Mouse (Mus musculus): ENCODE measurements around the gene Zbtb20. TPM values are rescaled to one million over a fixed set of nuclear protein-coding genes. Genes with fewer than 3 reads are reported as not detected.

The Zbtb20 gene
- polyA plus RNA-seq, 1 experiment from 2014 or later, result 15.4 TPM

DNA sequence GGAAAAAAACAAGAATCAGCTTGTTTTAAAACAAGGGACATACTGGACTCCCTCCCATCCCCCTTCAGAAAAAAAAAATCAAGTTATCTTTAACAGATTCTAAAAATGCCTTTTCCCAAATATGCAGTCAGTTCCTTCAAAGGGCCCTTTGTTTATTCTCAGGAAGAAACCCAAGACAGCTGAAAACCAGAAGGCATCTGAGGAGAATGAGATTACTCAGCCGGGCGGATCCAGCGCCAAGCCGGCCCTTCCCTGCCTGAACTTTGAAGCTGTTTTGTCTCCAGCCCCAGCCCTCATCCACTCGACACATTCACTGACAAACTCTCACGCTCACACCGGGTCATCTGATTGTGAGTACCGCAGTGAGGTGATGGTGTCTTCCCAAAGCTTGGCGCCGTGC lies 701.7 kb downstream of the Zbtb20 start:
- no peak for ATAC-seq (replicated peaks; ENCODE audit: insufficient number of reproducible peaks, low FRiP score, low TSS enrichment, low read depth)
- no peak overlapping the region; the same call in 1 of the 2 replicates for H3K27ac ChIP-seq (replicated peaks; ENCODE audit: low read depth, low read length)
- H3K9me3 ChIP-seq (replicated peaks; ENCODE audit: control insufficient read depth, low read length), result no peaks in the 10 kb centered on the region
- no peak overlapping the region for H3K4me3 ChIP-seq (ENCODE audit: low read depth, low read length)
- no peak overlapping the region for H3K9ac ChIP-seq (replicated peaks; ENCODE audit: low read length)
- no peak overlapping the region for H3K4me2 ChIP-seq (ENCODE audit: low read depth, low read length)
- DNase-seq (ENCODE audit: low spot score), result peak; percentile 61
- no peaks in the 10 kb centered on the region for H3K27me3 ChIP-seq (ENCODE audit: control insufficient read depth, insufficient read depth, low read length)
- H3K36me3 ChIP-seq (replicated peaks; ENCODE audit: control insufficient read depth, insufficient read depth, low read depth, low read length), result no peaks in the 10 kb centered on the region
- WGBS, result 9% methylated on average over 10 of the region's 10 CpGs
- peaks cover 3% of the 10 kb centered on the region; the same call in 1 of the 2 replicates for H3K4me1 ChIP-seq (ENCODE audit: control insufficient read depth, insufficient read depth, low read length)

- WGBS, result 43% methylated on average over 5 of the region's 5 CpGs
- Histone ChIP-seq H3K9me3 (replicated peaks; ENCODE audit: control insufficient read depth, low read length) (no peaks in the 10 kb centered on the region), H3K36me3 (replicated peaks; ENCODE audit: control insufficient read depth, insufficient read depth, low read depth, low read length) (no peaks in the 10 kb centered on the region), H3K4me2 (ENCODE audit: low read depth, low read length) (no peak overlapping the region), H3K4me1 (ENCODE audit: control insufficient read depth, insufficient read depth, low read length) (peaks cover 3% of the 10 kb centered on the region; the same call in 1 of the 2 replicates), H3K4me3 (ENCODE audit: low read depth, low read length) (no peak overlapping the region), H3K27ac (replicated peaks; ENCODE audit: low read depth, low read length) (no peak overlapping the region), H3K9ac (replicated peaks; ENCODE audit: low read length) (no peak overlapping the region), H3K27me3 (ENCODE audit: control insufficient read depth, insufficient read depth, low read length) (no peaks in the 10 kb centered on the region)
- no peak for DNase-seq (ENCODE audit: low spot score)
- no peak for ATAC-seq (replicated peaks; ENCODE audit: insufficient number of reproducible peaks, low FRiP score, low TSS enrichment, low read depth)
Measured at GRCm38 (mm10) chr16:43578351-43578750, 702.7 kb downstream of the Zbtb20 start.

DNA sequence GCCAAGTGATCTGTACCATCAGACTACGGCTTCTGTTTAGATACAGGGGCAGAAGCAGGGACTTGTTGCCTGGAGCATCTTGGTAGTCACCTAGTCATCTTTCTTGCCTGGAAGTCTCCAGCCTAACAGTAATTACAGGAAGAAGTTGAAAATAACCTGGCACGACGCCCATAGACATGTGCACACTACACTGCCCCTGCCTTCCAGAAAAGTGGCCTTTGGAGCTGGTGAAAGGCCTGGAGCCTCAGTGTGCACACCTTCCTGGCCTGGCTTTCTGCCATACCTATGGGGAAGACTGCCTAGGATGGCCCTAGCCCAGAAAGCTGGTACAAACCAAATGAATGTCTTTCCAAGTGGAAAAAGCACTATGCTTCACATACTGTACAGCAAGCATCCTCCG lies 703.4 kb downstream of the Zbtb20 start:
- ATAC-seq (replicated peaks; ENCODE audit: insufficient number of reproducible peaks, low FRiP score, low TSS enrichment, low read depth), result no peak
- no peak for DNase-seq (ENCODE audit: low spot score)

DNA sequence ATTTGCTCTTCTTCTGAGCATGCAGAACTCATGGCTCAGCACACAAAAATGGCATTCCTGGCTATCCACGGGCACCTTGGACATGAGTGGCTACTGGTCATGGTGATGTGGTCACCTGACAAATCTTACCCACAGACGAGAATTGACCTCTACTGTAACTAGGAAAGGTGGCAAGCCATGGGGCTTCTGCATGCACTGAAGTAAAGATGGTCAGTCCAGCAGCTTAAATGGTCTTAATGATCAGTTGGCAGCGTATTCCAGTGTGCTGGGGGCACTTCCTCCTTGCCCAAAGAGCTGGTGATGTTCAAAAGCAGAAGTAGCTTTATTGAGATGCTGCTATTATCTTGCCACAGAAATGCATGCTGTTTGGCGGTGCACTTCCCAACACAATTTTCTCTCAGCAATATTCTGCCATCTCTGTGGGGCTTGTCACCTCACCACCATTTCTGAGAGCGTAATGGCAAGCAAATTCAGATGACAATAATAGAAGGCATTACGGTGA lies 704.7 kb downstream of the Zbtb20 start:
- Histone ChIP-seq H3K36me3 (replicated peaks; ENCODE audit: control insufficient read depth, insufficient read depth, low read depth, low read length) (no peaks in the 10 kb centered on the region), H3K9ac (replicated peaks; ENCODE audit: low read length) (no peak overlapping the region), H3K27me3 (ENCODE audit: control insufficient read depth, insufficient read depth, low read length) (no peaks in the 10 kb centered on the region), H3K9me3 (replicated peaks; ENCODE audit: control insufficient read depth, low read length) (no peaks in the 10 kb centered on the region), H3K4me1 (ENCODE audit: control insufficient read depth, insufficient read depth, low read length) (no peaks in the 10 kb centered on the region), H3K4me3 (ENCODE audit: low read depth, low read length) (no peak overlapping the region), H3K4me2 (ENCODE audit: low read depth, low read length) (no peak overlapping the region), H3K27ac (replicated peaks; ENCODE audit: low read depth, low read length) (no peak overlapping the region)
- no peak for DNase-seq (ENCODE audit: low spot score)
- no peak for ATAC-seq (replicated peaks; ENCODE audit: insufficient number of reproducible peaks, low FRiP score, low TSS enrichment, low read depth)
- 89% methylated on average over 6 of the region's 6 CpGs for WGBS

More for the DNA sequence above, 703.4 kb downstream of the Zbtb20 start:
- H3K27ac ChIP-seq (replicated peaks; ENCODE audit: low read depth, low read length), result no peak overlapping the region
- H3K4me2 ChIP-seq (ENCODE audit: low read depth, low read length), result no peak overlapping the region
- 84% methylated on average over 4 of the region's 4 CpGs for WGBS
- H3K4me1 ChIP-seq (ENCODE audit: control insufficient read depth, insufficient read depth, low read length), result peaks cover 3% of the 10 kb centered on the region; the same call in 1 of the 2 replicates
- no peaks in the 10 kb centered on the region for H3K9me3 ChIP-seq (replicated peaks; ENCODE audit: control insufficient read depth, low read length)
- H3K36me3 ChIP-seq (replicated peaks; ENCODE audit: control insufficient read depth, insufficient read depth, low read depth, low read length), result no peaks in the 10 kb centered on the region
- H3K4me3 ChIP-seq (ENCODE audit: low read depth, low read length), result no peak overlapping the region
- no peaks in the 10 kb centered on the region for H3K27me3 ChIP-seq (ENCODE audit: control insufficient read depth, insufficient read depth, low read length)
- H3K9ac ChIP-seq (replicated peaks; ENCODE audit: low read length), result no peak overlapping the region

GRCm38 (mm10) chr16:43581551-43581950 lies 705.9 kb downstream of the Zbtb20 start:
- no peak overlapping the region for H3K4me2 ChIP-seq (ENCODE audit: low read depth, low read length)

GRCm38 (mm10) chr16:43586859-43587429 lies 711.3 kb downstream of the Zbtb20 start:
- ATAC-seq (replicated peaks; ENCODE audit: insufficient number of reproducible peaks, low FRiP score, low TSS enrichment, low read depth) (no peak), DNase-seq (ENCODE audit: low spot score) (no peak)
- H3K27ac ChIP-seq (replicated peaks; ENCODE audit: low read depth, low read length), result no peak overlapping the region
- 88% methylated on average over 4 of the region's 4 CpGs for WGBS
- H3K36me3 ChIP-seq (replicated peaks; ENCODE audit: control insufficient read depth, insufficient read depth, low read depth, low read length), result no peaks in the 10 kb centered on the region
- H3K4me2 ChIP-seq (ENCODE audit: low read depth, low read length), result no peak overlapping the region
- no peaks in the 10 kb centered on the region for H3K27me3 ChIP-seq (ENCODE audit: control insufficient read depth, insufficient read depth, low read length)
- H3K4me3 ChIP-seq (ENCODE audit: low read depth, low read length), result no peak overlapping the region
- H3K9ac ChIP-seq (replicated peaks; ENCODE audit: low read length), result no peak overlapping the region
- H3K4me1 ChIP-seq (ENCODE audit: control insufficient read depth, insufficient read depth, low read length), result no peaks in the 10 kb centered on the region
- no peaks in the 10 kb centered on the region for H3K9me3 ChIP-seq (replicated peaks; ENCODE audit: control insufficient read depth, low read length)

More at GRCm38 (mm10) chr16:43581551-43581950, 705.9 kb downstream of the Zbtb20 start:
- Histone ChIP-seq H3K36me3 (replicated peaks; ENCODE audit: control insufficient read depth, insufficient read depth, low read depth, low read length) (no peaks in the 10 kb centered on the region), H3K9ac (replicated peaks; ENCODE audit: low read length) (no peak overlapping the region), H3K9me3 (replicated peaks; ENCODE audit: control insufficient read depth, low read length) (no peaks in the 10 kb centered on the region), H3K4me1 (ENCODE audit: control insufficient read depth, insufficient read depth, low read length) (no peaks in the 10 kb centered on the region), H3K27me3 (ENCODE audit: control insufficient read depth, insufficient read depth, low read length) (no peaks in the 10 kb centered on the region), H3K27ac (replicated peaks; ENCODE audit: low read depth, low read length) (no peak overlapping the region), H3K4me3 (ENCODE audit: low read depth, low read length) (no peak overlapping the region)
- DNase-seq (ENCODE audit: low spot score) (no peak), ATAC-seq (replicated peaks; ENCODE audit: insufficient number of reproducible peaks, low FRiP score, low TSS enrichment, low read depth) (no peak)
- WGBS, result 77% methylated on average over 4 of the region's 4 CpGs

DNA sequence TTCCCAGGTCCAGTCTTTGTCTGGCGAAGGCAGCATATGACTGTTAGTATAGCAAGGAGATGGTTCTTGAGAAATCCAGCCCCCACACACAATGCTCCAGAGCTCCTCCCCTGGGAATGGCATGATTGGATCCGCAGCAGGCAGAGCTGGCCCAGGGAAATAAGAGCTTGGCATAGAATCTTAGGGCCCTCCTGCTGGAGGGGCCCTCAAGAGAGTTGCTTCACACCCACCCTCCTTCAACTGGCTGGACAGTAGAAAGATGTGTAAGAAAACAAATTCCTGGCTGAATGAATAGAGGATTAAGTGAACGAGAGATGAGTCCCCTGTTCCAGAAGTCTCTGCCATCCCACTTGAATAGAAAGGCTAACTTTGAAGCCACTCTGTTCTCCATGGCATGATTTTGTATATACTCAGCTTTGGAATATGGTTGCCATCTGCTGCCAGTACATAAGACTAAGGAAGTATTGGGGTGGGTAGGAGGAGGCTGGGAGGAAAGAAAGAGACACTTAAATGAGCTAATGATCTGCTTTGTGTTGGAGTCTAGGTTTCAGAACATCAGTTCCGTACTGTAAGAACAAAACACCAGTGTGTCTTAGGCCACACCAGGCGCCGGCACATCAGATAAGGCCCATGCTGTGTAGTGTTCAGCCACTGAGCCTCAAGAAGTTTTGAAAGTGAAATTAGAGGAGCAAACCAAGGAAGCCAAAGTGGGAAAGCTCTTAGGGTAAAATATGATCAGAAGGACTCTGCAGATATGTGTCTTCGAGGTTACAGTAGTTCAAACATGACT lies 715.2 kb downstream of the Zbtb20 start:
- Histone ChIP-seq H3K27me3 (ENCODE audit: control insufficient read depth, insufficient read depth, low read length) (no peaks in the 10 kb centered on the region), H3K27ac (replicated peaks; ENCODE audit: low read depth, low read length) (no peak overlapping the region), H3K36me3 (replicated peaks; ENCODE audit: control insufficient read depth, insufficient read depth, low read depth, low read length) (no peaks in the 10 kb centered on the region), H3K4me3 (ENCODE audit: low read depth, low read length) (no peak overlapping the region), H3K9me3 (replicated peaks; ENCODE audit: control insufficient read depth, low read length) (no peaks in the 10 kb centered on the region), H3K9ac (replicated peaks; ENCODE audit: low read length) (no peak overlapping the region), H3K4me2 (ENCODE audit: low read depth, low read length) (no peak overlapping the region), H3K4me1 (ENCODE audit: control insufficient read depth, insufficient read depth, low read length) (no peaks in the 10 kb centered on the region)
- DNase-seq (ENCODE audit: low spot score) (no peak), ATAC-seq (replicated peaks; ENCODE audit: insufficient number of reproducible peaks, low FRiP score, low TSS enrichment, low read depth) (no peak)
- 79% methylated on average over 7 of the region's 7 CpGs for WGBS

DNA sequence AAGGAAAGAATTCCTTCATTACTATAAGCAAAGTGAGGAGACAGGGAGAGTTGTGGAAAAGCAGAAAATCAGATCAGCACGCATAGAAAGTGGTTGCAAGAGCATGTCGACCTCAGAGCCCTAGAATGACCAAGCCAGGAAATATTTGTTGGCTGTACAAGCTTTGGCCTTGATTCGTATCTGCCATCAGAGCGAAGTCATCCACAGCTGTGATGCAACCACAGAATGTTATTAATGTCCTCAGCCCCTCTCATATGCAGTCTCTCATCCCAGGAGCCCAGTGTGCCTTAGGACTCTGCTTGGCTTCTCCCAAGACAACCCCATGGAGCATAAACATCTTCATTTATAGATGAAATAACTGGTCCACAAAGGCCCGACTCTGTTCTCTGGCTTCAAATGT lies 716.4 kb downstream of the Zbtb20 start:
- Histone ChIP-seq H3K9me3 (replicated peaks; ENCODE audit: control insufficient read depth, low read length) (no peaks in the 10 kb centered on the region), H3K4me2 (ENCODE audit: low read depth, low read length) (no peak overlapping the region), H3K9ac (replicated peaks; ENCODE audit: low read length) (no peak overlapping the region), H3K4me1 (ENCODE audit: control insufficient read depth, insufficient read depth, low read length) (no peaks in the 10 kb centered on the region), H3K27me3 (ENCODE audit: control insufficient read depth, insufficient read depth, low read length) (no peaks in the 10 kb centered on the region), H3K36me3 (replicated peaks; ENCODE audit: control insufficient read depth, insufficient read depth, low read depth, low read length) (no peaks in the 10 kb centered on the region), H3K4me3 (ENCODE audit: low read depth, low read length) (no peak overlapping the region), H3K27ac (replicated peaks; ENCODE audit: low read depth, low read length) (no peak overlapping the region)
- ATAC-seq (replicated peaks; ENCODE audit: insufficient number of reproducible peaks, low FRiP score, low TSS enrichment, low read depth) (no peak), DNase-seq (ENCODE audit: low spot score) (no peak)
- WGBS, result 79% methylated on average over 5 of the region's 5 CpGs

Data from embryonic facial prominence, embryonic 11.5 days (tissue).